Mouse (Mus musculus): ENCODE data around the gene Gldc. TPM values are rescaled to one million over a fixed set of nuclear protein-coding genes. Genes with fewer than 3 reads are reported as not detected.

Gene Gldc
- polyA plus RNA-seq, 1 experiment = 0.63 TPM

DNA sequence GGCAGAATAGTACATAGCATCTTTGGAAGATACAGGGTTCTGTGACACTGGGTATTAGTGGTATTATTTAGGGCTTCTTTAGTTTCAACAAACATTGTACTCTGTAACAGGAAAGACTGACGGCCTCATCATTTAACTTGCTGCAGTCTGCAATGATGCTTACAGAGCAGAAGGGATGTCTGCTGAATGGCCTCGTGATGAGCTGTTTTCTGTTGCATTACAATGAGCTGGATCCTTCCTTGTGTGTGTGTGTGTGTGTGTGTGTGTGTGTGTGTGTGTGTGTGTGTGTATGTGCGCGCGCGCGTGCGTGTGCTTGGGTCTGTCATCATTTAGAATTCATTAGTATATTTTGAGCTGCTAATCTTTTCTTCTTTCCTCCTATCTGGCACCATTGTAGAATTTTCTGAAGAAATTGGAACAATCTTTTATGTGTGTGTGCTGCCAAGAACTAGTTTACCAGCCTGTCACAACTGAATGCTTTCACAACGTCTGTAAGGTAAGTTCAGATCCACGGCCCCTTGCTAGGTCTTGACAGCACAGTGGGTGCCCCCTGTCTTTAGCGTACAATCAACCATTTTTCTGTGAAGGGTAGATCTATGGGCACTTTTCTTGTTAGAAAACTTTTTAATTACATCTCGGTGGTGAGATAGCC is 83.5 kb downstream of the Gldc start:
- H3K4me3 ChIP-seq (ENCODE audit: insufficient read depth, low read length) = no peak overlapping the region
- TF ChIP-seq POLR2A (IDR thresholded peaks at IDR 0.05; ENCODE audit: low read depth, low read length) (no peak), CTCF (IDR thresholded peaks at IDR 0.05; ENCODE audit: borderline replicate concordance, insufficient read depth, low read length) (no peak)
- 0 out of 2 replicates have a peak, but pooled peaks cover 4% of the 10 kb centered on the region for H3K4me1 ChIP-seq (ENCODE audit: control insufficient read depth, insufficient read depth, low read length)
- H3K27ac ChIP-seq (ENCODE audit: insufficient read depth, low read length) = no peak overlapping the region

DNA sequence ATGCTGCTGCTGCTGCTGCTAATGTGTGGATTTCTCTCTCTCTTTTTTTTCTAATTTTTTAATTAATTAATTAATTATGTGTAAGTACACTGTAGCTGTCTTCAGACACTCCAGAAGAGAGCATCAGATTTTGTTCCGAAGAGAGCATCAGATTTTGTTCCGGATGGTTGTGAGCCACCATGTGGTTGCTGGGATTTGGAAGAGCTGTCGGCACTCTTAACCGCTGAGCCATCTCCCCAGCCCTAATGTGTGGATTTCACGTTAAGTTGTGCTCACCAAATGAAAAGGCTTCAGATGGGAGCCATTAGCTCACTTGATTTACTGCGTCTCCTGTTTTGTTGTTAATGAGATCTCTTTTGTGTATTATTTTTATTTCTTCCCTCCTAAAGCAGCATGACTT is 85.1 kb downstream of the Gldc start:
- Histone ChIP-seq H3K4me1 (ENCODE audit: control insufficient read depth, insufficient read depth, low read length) (no peaks in the 10 kb centered on the region), H3K4me3 (ENCODE audit: insufficient read depth, low read length) (no peak overlapping the region), H3K27ac (ENCODE audit: insufficient read depth, low read length) (no peak overlapping the region)
- TF ChIP-seq POLR2A (IDR thresholded peaks at IDR 0.05; ENCODE audit: low read depth, low read length) (no peak), CTCF (IDR thresholded peaks at IDR 0.05; ENCODE audit: borderline replicate concordance, insufficient read depth, low read length) (no peak)

DNA sequence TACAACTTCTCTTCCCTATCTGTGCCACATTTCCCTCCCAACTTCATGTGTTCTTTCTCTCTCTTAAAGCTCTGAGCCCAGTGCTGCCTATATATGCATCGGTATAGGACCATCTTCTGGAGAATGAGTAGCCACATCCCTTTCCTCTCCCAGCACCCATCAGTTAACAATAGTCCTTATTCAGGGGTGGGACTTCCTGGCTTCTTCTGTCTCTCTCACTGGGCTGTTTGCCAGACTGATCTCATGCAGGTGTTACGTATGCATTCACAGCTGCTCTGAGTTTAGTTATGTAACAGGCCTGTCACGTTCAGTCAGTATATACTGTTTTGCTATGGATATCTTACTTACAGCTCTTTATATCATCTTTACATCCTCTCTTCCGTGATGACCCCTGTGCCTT is 109.4 kb downstream of the Gldc start:
- TF ChIP-seq POLR2A (IDR thresholded peaks at IDR 0.05; ENCODE audit: low read depth, low read length) (no peak), CTCF (IDR thresholded peaks at IDR 0.05; ENCODE audit: borderline replicate concordance, insufficient read depth, low read length) (no peak)
- Histone ChIP-seq H3K27ac (ENCODE audit: insufficient read depth, low read length) (no peak overlapping the region), H3K4me1 (ENCODE audit: control insufficient read depth, insufficient read depth, low read length) (no peaks in the 10 kb centered on the region; the same call in 1 of the 2 replicates), H3K4me3 (ENCODE audit: insufficient read depth, low read length) (no peak overlapping the region)

DNA sequence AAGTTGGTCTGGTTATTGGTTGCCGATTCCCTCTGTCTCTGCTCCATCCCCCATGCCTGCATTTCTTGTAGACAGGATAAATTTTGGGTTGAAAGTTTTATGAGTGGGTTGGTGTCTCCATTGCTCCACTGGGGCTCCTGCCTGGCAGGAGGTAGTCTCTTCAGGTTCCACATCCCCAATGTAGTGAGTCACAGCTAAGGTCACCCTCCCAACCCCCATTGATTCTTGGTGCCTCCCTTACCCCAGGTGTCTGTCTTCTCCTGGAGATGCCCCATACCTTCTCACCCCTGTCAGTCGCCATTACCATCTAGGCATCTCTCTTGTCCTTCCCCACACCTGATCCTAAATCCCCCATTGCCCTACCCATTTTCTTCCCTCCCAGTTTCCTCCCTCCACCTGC is 121.0 kb downstream of the Gldc start:
- Histone ChIP-seq H3K27ac (ENCODE audit: insufficient read depth, low read length) (no peak overlapping the region), H3K4me3 (ENCODE audit: insufficient read depth, low read length) (no peak overlapping the region), H3K4me1 (ENCODE audit: control insufficient read depth, insufficient read depth, low read length) (no peaks in the 10 kb centered on the region; the same call in 1 of the 2 replicates)
- TF ChIP-seq CTCF (IDR thresholded peaks at IDR 0.05; ENCODE audit: borderline replicate concordance, insufficient read depth, low read length) (no peak), POLR2A (IDR thresholded peaks at IDR 0.05; ENCODE audit: low read depth, low read length) (no peak)

DNA sequence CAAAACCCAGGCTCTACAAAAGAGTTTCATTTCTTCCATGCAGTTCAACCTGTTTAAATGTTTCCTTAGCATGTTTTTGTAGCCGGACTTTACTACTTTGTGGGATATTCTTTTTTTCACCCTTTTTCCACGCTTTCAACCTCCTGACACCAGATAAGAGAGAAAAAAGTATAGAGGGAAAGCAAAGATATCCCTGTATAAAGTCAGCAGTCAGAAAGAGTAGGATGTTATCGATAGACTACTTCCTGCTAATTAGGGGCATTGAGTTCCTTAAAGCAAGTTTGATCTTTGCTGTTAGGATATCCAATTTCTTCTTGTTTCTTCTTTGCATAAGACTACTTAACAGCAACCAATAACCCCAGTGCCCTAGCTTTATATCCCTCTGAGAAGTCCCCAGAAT is 123.8 kb downstream of the Gldc start:
- TF ChIP-seq POLR2A (IDR thresholded peaks at IDR 0.05; ENCODE audit: low read depth, low read length) = no peak
- no peak for TF ChIP-seq CTCF (IDR thresholded peaks at IDR 0.05; ENCODE audit: borderline replicate concordance, insufficient read depth, low read length)
- Histone ChIP-seq H3K4me3 (ENCODE audit: insufficient read depth, low read length) (no peak overlapping the region), H3K27ac (ENCODE audit: insufficient read depth, low read length) (no peak overlapping the region), H3K4me1 (ENCODE audit: control insufficient read depth, insufficient read depth, low read length) (no peaks in the 10 kb centered on the region)

DNA sequence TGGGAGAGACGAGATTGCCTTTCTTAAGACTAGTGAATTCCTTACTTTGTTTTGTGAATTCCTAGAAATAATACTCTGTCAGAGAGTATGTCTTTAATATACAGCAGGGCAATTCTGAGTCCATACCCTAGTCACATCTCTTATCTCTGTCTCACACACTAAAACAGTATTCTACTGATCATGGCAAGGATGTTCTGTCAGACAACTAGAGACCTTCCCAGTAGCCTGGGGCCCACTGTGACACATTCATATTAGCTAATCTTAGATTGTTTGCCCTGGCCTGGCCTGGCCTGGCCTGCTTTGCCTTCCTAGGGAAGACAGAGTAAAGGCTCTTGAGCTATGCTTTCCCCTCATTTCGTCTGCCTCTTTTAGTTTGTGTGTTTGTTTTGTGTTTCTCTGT is 124.6 kb downstream of the Gldc start:
- Histone ChIP-seq H3K27ac (ENCODE audit: insufficient read depth, low read length) (no peak overlapping the region), H3K4me3 (ENCODE audit: insufficient read depth, low read length) (no peak overlapping the region), H3K4me1 (ENCODE audit: control insufficient read depth, insufficient read depth, low read length) (no peaks in the 10 kb centered on the region)
- TF ChIP-seq CTCF (IDR thresholded peaks at IDR 0.05; ENCODE audit: borderline replicate concordance, insufficient read depth, low read length) = no peak

Other genes with a start within 250 kb of the Gldc start
- not detected in 2 replicates for gene Trpd52l3, start 171.6 kb downstream of the Gldc start, polyA plus RNA-seq (2011; ENCODE audit: insufficient read length, low read depth, missing spikeins)
- 76.8 and 91.2 TPM in 2 replicates for gene Uhrf2, start 144.9 kb downstream of the Gldc start, polyA plus RNA-seq (2011; ENCODE audit: insufficient read length, low read depth, missing spikeins)
- gene Mbl2, start 57.5 kb upstream of the Gldc start, polyA plus RNA-seq (2011; ENCODE audit: insufficient read length, low read depth, missing spikeins) = not detected in 2 replicates